Mouse (Mus musculus) CD4-positive, CD25-positive, alpha-beta regulatory T cell, adult 4 months (primary cell): Measurements from ENCODE around the gene A2m. TPM values are rescaled to one million over a fixed set of nuclear protein-coding genes. Genes with fewer than 3 reads are reported as not detected.

Experiments
- ATAC-seq: one replicate; pipeline ENCODE4 v1.8.0; 2017
- polyA plus RNA-seq, 2 experiments: library from polyadenylated mRNA; unstranded; fragments of 100-300 nt; shearing (Covaris generic); gene quantifications; one replicate each; pipeline ENCODE4 v1.2.1; 2017

Gene A2m
- polyA plus RNA-seq: under 1 TPM in 1 of 2 experiments, not detected in 1; 0.12 TPM

DNA sequence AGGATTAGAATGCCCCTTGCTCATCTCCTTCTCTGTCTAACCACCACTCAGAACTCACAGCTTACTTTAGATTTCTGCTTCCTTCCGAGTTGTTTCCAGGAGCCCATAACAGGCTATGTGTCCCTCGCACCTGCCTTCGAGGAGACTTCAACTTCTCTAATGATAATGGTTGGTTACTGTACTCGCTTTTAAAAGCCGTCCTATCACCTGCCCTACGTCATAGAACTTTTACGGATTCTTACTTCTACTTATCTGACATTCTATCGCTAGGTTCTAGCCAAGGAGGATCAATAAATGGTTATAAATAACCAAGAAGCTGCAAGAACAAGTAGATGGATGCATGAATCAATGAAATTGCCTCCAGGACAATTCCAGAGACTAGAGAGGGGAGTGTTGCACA, at the start of gene A2m:
Gene A2m, plus strand, starts transcription at position 301 of the 400 bp plus-strand sequence.
- no peak for ATAC-seq

DNA sequence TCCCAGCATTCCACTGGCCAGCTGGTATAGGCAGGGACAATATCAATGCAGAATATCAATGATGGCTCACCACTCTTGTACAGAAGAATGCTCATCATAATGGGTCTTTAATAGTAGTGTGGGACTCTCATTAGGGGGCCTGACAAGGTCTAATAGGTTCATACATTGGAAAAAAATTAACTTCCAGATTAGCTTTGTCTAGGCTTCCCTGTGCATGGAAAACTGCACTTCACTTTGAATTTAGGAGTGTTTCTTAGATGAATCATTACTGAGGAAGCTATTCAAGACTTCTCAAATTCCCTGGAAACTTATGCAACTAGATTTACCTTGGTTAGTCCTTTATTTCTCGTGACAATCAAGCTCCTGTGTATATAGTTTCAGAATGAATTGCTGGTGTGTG, 45.0 kb upstream of the A2m start:
- no peak for ATAC-seq

DNA sequence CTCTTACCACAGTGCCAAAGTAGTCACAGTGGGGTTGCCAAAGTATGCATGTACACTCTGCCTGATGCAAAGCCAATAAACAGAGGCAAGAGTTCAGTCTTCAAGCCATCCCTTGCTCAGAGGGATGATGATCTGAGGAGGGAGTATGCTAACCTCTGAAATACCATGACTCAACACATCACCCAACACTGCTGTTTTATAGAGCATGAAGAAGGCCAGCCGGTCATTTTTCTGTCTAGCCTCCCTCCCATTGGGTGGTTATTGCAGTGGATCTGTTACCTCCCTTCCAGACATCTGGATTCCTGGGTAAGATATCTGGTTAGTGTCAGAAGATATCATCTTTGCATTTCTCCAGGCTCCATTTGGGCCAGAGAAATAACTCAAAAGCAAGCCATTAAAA, 34.2 kb upstream of the A2m start:
- ATAC-seq: no peak

DNA sequence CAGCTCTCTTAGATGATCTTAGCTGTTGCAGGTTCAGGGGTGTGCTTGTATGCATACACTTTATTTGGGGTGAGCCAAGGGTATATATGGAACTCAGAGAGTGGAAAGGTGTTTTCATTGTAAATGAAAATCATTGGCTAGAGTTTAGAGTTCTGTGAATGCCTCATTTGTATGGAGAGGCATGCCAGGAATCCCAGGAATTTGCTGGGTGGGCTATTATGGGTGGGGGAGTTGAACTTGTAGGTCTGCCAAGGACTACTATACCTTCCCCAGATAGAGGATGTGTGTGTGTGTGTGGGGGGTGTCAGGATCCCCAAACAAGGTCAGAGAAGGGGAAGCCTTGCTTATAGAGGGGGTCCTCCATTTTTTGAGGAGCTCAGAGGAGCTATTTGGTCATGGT, 27.3 kb upstream of the A2m start:
- no peak for ATAC-seq

DNA sequence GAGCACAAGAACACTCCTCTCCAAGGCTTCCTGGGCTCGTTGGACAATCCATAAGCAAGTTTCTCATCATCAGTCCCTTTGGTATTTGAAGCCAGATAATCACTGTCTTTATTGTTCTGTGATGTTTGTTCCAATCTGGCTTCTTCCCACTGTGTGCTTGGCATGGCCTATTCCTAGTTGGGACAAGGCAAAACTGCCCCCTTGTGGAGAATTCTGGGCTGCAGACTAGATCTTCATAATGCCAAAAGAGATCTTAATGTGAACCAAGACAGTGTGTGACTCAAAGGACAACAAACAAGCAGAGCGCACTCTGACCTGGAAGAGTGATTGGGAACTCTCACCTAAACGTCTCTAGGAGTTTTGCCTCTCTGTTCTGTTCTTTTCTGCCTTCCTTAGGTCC, 23.4 kb upstream of the A2m start:
- no peak for ATAC-seq

DNA sequence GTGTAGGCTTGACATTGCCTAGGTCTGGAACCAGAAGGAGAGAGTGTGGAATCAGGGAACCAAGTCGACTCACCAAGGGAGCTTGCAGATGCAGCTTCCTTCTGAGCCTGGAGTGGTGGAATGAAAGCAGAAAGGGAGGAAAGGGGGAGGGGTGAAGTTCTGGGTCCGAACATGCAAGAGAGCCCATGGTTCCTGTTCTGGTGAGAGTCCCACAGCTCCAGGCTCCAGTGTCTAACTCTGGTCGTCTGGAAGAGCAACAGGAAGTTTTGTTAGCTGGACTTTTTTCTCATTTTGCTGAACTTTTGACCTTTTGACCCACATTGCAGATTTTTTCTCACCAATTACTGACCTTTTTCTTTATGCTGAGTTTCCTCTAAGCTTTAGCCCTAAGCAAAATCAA, 17.7 kb upstream of the A2m start:
- ATAC-seq: no peak

DNA sequence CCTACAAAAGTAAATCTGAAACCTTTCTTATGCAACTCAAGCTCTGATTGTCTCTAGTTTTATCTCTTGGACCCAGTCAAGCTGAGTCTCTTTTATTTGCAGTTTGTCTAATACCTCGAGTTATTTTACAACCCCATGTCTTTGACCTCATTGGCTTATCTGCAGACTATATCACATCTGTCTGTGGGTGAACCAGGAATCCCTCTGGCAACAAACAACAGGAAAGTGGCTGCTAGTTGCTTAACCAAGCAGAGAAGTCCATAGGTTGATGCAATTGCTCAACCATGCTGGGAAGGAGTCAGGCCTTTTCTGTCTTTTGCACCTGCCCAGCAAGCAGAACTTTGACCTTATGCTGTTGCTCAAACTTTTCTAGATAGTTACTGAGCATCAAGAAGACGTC, 12.7 kb upstream of the A2m start:
- ATAC-seq: no peak

DNA sequence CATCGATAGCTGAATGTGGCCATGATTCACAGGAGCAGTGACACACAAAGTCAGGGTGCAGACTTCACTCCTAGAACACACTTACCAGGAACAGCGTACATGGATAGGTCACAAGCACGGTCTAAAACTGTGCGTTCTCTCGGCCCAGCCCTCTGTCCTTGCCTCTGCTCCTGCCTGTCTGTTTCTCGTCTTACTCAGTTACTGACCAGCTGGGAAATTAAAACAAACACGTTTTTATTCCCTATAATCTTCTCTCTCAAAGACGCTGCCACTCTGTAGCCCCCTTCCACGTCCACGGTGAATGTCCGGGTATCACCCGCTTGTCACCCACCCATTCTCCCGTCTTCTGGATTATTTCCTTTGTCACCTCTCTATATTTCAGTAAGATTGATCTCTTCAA, 656 bp upstream of the A2m start:
- no peak for ATAC-seq

DNA sequence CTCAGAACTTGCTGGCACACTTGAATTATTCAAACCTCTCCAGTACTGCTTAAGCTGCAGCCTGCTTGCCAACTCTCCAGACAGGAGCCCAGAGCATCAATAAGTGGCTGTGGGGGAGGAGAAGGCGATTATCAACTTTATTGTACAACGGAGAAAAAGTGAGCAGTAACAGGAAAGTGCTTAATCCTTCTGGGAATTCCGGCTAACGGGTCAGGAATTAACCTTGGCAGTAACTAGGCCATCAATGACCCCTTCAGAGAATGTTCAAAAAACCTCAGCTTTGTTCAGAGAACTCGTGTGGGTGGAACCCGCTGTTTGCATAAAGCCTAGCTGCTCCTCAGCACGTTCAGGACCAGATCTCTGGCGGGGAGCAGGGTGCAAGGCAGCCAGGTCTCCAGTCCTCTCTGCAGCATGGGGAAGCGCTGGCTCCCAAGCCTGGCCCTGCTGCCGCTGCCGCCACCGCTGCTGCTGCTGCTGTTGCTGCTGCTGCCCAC, 749 bp downstream of the A2m start:
- no peak for ATAC-seq

DNA sequence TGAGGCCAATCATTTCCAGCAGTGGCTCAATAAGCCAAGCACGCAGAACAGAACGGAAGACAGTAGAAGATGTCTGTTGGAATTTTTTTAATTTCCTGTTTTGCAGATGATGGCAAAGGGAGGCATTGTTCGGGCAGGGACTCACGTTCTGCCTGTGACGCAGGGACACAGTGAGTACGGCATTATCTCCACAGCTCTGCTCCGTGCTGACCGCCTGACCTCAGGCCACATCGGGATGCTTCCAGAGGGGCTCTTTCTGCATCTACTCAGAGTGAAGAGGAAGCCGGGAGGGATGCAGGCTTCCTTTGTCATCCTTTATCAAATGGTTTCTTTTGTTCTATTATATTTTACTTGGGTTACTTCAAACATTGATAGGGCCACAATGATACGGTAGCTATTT, 13.3 kb downstream of the A2m start:
- ATAC-seq: no peak

Other genes starting within 250 kb of the A2m start
- gene Iqsec3, start 161.7 kb upstream of the A2m start, polyA plus RNA-seq: not detected
- not detected for gene Gm7298, start 97.6 kb downstream of the A2m start, polyA plus RNA-seq
- gene Mug1, start 203.2 kb downstream of the A2m start, polyA plus RNA-seq: not detected